Mouse (Mus musculus) embryonic facial prominence, embryonic 14.5 days (tissue): Measurements from ENCODE around the gene Fam107b. TPM values are rescaled to one million over a fixed set of nuclear protein-coding genes. Genes with fewer than 3 reads are reported as not detected.

ENCODE experiments used
- ATAC-seq: fragments of 200-750 bp; cut with Nextera tagmentation; 2 replicates; pipeline ENCODE4 v1.8.0; 2017; ENCODE audit warnings: low read depth, moderate number of reproducible peaks, moderate TSS enrichment
- DNase-seq: peaks from one replicate; pipeline ENCODE4 v3.0.0-alpha.2; 2015; ENCODE audit warnings: low spot score
- H3K27ac ChIP-seq: fragments of 300-500 bp; sonication (generic); replicated peaks from 2 replicates; pipeline ENCODE4 v1.5.1; 2014; ENCODE audit warnings: low read depth, mild to moderate bottlenecking, low read length, moderate library complexity
- H3K27me3 ChIP-seq: fragments of 300-500 bp; sonication (generic); replicated peaks from 2 replicates; pipeline ENCODE4 v1.6.1; 2014; ENCODE audit warnings: low read length; ENCODE audit not compliant: control insufficient read depth, insufficient read depth
- H3K36me3 ChIP-seq: fragments of 300-500 bp; sonication (generic); 2 replicates; pipeline ENCODE4 v1.6.1; 2014; ENCODE audit warnings: low read length, mixed read lengths; ENCODE audit not compliant: control insufficient read depth, insufficient read depth
- H3K4me1 ChIP-seq: fragments of 300-500 bp; sonication (generic); 2 replicates; pipeline ENCODE4 v1.6.1; 2014; ENCODE audit warnings: antibody characterized with exemption, low read length; ENCODE audit not compliant: control insufficient read depth, insufficient read depth
- H3K4me2 ChIP-seq: fragments of 300-500 bp; sonication (generic); 2 replicates; pipeline ENCODE4 v1.6.1; 2014; ENCODE audit warnings: low read depth, mild to moderate bottlenecking, low read length, moderate library complexity, mixed read lengths
- H3K4me3 ChIP-seq: fragments of 300-500 bp; sonication (generic); 2 replicates; pipeline ENCODE4 v1.5.1; 2014; ENCODE audit warnings: low read depth, mild to moderate bottlenecking, low read length
- H3K9ac ChIP-seq: fragments of 300-500 bp; sonication (generic); 2 replicates; pipeline ENCODE4 v1.6.1; 2014; ENCODE audit warnings: low read depth, mild to moderate bottlenecking, low read length, moderate library complexity, mixed read lengths
- H3K9me3 ChIP-seq: fragments of 300-500 bp; sonication (generic); 2 replicates; pipeline ENCODE4 v1.6.1; 2016; ENCODE audit warnings: low read length; ENCODE audit not compliant: control insufficient read depth
- WGBS: fragments of 180-500 bp; shearing (Covaris S2); extraction: QIAGEN DNeasy Blood & Tissue Kit; methylation state at CpG from one replicate; pipeline ENCODE4 v1.1.7; 2014; 5-methylcytosine and 5-hydroxymethylcytosine counted together
- polyA plus RNA-seq: library from polyadenylated mRNA; unstranded; fragments of >200 nt; fragmentation: Nextera tagmentation; extraction: Ambion mirVana; gene quantifications from 2 replicates; pipeline ENCODE4 v1.2.1, GENCODE M21; 2014

Gene Fam107b
- polyA plus RNA-seq, 1 experiment from 2014 or later, result 40.4 TPM

DNA sequence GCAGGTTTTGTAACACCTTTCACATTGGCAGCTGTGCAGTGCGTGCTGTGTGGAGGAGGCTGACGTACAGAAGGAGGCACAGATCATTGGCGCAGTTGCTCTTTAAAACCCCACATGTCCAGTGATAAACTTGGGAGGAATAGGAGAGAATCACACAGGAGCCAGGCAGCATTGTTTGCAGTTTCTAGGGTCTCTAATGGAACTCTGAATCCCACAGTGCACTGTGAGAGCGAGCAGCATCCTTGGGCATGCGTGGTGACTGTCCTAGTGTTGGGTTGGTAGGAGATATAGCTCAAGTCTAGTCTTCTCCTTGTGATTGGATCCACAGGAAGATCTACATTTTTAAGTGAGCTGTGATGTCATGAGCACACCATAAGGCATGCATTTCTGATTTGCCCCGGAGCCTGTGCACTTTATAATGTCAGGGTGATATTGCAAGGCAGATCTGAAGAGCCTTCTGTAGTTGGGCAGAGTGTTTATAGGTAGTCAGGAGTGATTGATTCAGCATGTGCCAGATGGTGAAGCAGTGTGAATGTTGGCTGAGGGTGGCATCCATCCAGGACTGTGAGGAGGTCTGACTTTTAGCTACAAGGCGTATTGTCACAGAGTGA, 169.2 kb downstream of the Fam107b start:
- no peak for DNase-seq
- no peak; the same call in 1 of the 2 replicates for ATAC-seq
- Histone ChIP-seq H3K27ac (no peak overlapping the region), H3K9ac (no peak overlapping the region), H3K4me2 (no peak overlapping the region), H3K36me3 (no peaks in the 10 kb centered on the region), H3K9me3 (no peaks in the 10 kb centered on the region), H3K4me3 (no peak overlapping the region), H3K4me1 (peaks cover 42% of the 10 kb centered on the region), H3K27me3 (no peaks in the 10 kb centered on the region)
- WGBS, result 72% methylated on average over 7 of the region's 7 CpGs

DNA sequence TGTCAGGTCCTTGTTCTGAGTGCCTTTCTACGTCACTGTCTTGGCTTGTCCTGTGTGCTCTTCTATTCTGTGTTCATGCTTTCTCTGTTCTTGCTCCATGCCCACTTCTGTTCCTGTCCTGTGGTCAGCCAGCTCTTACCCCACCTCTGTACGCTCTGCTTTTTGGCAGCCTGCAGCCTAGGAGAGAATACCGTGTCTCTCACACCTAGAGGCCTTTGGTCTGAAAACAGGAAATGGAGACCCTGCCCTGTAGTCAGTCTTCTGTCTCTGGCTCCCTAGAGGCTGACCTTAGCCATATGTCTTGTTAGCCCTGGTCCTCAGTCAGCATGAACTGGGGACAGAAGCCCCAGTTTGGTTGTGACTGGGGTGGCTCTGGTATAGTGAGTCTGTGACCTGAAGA, 170.0 kb downstream of the Fam107b start:
- Histone ChIP-seq H3K27me3 (no peaks in the 10 kb centered on the region), H3K4me1 (peaks cover 42% of the 10 kb centered on the region), H3K9me3 (no peaks in the 10 kb centered on the region), H3K4me3 (no peak overlapping the region), H3K4me2 (no peak overlapping the region), H3K27ac (no peak overlapping the region), H3K36me3 (no peaks in the 10 kb centered on the region), H3K9ac (no peak overlapping the region)
- WGBS, result 64% methylated on average over 3 of the region's 3 CpGs
- ATAC-seq (no peak), DNase-seq (no peak)

DNA sequence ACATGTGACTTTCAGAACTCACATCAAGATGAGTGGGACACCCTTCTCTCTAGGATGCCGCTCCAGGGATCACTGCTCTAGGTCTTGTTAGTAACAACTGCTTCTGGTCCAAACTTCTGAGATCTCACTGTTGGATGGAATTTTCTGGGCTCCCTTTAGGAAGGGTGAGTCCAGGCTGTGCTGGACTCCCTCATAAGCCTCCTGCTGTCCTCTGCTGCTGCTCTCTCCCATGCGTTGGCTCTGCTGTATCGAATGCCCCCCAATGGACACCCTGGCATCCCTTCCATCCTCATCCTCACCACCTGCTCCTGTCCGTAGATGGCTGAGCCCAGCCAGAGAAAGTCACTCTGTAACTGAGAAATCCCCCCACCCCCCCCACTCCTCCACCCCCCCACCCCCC, 170.4 kb downstream of the Fam107b start:
- H3K36me3 ChIP-seq, result no peaks in the 10 kb centered on the region
- H3K27me3 ChIP-seq, result no peaks in the 10 kb centered on the region
- H3K4me1 ChIP-seq, result peaks cover 41% of the 10 kb centered on the region
- H3K4me2 ChIP-seq, result no peak overlapping the region
- 78% methylated on average over 4 of the region's 4 CpGs for WGBS
- no peaks in the 10 kb centered on the region for H3K9me3 ChIP-seq
- ATAC-seq, result no peak
- no peak for DNase-seq
- H3K27ac ChIP-seq, result no peak overlapping the region
- H3K4me3 ChIP-seq, result no peak overlapping the region
- H3K9ac ChIP-seq, result no peak overlapping the region

DNA sequence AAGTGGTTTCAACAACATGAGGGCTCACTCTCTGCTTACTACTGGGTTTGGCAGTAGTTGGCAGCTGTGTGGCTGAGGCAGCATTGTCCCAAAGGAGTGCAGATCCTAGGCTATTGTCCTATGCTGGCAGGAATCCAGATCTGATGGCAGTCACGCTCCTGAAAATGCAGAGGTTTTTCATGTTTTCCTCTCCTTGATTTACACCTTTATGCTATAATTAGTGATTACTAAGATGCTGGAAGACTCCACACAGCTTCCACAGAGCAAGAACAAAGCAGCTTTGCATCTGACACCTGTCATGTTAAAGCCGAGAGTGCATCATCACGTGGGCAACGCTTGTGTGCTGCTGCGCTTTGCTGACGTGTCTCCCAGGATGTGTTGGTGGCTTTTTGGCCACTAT, 172.2 kb downstream of the Fam107b start:
- 78% methylated on average over 6 of the region's 6 CpGs for WGBS
- peak; percentile 57 for DNase-seq
- H3K9ac ChIP-seq, result no peak overlapping the region
- H3K9me3 ChIP-seq, result no peaks in the 10 kb centered on the region
- peak; percentile 56; the same call in 1 of the 2 replicates for ATAC-seq
- H3K4me2 ChIP-seq, result no peak overlapping the region
- H3K36me3 ChIP-seq, result no peaks in the 10 kb centered on the region
- H3K27me3 ChIP-seq, result no peaks in the 10 kb centered on the region
- peaks cover 25% of the 10 kb centered on the region for H3K4me1 ChIP-seq
- H3K4me3 ChIP-seq, result no peak overlapping the region
- no peak overlapping the region for H3K27ac ChIP-seq

DNA sequence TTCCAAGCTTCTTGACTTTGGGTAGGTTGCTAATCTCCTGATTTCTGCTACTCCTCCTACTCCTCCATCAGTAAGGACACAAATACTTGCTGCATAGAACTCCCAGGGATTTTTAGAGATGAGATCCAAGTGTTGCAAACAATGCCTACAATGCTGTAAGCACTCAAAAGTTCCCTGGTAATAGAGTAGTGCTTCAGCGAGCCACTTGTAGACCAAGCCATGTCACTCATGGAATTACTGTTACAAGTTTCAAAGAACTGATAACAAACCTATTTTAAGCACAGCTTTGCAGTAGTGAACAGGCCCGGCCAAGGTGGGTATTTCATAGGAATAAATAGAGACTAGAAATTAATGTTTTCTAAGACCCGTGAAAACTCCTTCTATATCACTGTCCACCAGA, 174.8 kb downstream of the Fam107b start:
- no peaks in the 10 kb centered on the region for H3K36me3 ChIP-seq
- H3K9ac ChIP-seq, result no peak overlapping the region
- peaks cover 22% of the 10 kb centered on the region for H3K4me1 ChIP-seq
- DNase-seq, result no peak
- H3K4me2 ChIP-seq, result no peak overlapping the region
- H3K9me3 ChIP-seq, result no peaks in the 10 kb centered on the region
- 86% methylated on average over 3 of the region's 3 CpGs for WGBS
- no peak overlapping the region for H3K27ac ChIP-seq
- H3K4me3 ChIP-seq, result no peak overlapping the region
- no peaks in the 10 kb centered on the region for H3K27me3 ChIP-seq
- no peak for ATAC-seq

DNA sequence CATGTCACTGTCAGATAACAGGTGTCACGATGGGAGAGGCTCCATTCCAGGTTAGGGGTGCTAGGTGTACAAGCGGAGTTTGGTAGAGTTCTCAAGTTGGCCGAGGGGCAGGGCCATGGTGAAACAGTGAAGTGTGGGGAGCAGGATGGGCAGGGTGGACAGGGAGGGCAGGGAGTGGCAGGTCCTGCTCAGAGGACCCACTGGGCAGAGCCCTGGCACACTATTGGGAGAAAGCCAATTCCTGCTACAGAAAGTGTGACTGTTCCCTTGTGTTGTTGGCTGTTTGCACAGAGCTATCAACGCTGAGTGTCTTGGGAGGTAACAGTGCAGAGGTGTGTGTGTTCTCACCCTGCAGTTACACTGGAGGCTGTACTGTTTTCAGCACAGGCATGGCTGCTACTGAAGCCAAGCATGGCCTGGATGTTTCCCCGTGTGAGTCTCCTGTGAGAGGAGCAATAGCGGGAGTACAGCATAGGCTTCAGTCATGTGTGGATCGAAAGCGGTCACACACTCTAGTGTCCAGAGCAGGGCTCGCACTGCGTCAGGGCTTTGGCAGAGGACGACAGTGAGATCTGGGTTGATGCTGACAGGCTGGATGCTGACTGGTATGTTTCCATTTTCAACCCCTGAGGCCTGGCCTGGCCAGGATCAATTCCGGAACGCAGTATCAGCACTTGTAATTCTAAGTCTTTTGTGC, 175.8 kb downstream of the Fam107b start:
- no peaks in the 10 kb centered on the region for H3K36me3 ChIP-seq
- ATAC-seq, result no peak
- H3K4me2 ChIP-seq, result no peak overlapping the region
- no peak for DNase-seq
- no peak overlapping the region for H3K9ac ChIP-seq
- WGBS, result 80% methylated on average over 13 of the region's 13 CpGs
- H3K4me3 ChIP-seq, result no peak overlapping the region
- no peaks in the 10 kb centered on the region for H3K9me3 ChIP-seq
- no peaks in the 10 kb centered on the region for H3K27me3 ChIP-seq
- H3K27ac ChIP-seq, result no peak overlapping the region
- peaks cover 17% of the 10 kb centered on the region for H3K4me1 ChIP-seq

DNA sequence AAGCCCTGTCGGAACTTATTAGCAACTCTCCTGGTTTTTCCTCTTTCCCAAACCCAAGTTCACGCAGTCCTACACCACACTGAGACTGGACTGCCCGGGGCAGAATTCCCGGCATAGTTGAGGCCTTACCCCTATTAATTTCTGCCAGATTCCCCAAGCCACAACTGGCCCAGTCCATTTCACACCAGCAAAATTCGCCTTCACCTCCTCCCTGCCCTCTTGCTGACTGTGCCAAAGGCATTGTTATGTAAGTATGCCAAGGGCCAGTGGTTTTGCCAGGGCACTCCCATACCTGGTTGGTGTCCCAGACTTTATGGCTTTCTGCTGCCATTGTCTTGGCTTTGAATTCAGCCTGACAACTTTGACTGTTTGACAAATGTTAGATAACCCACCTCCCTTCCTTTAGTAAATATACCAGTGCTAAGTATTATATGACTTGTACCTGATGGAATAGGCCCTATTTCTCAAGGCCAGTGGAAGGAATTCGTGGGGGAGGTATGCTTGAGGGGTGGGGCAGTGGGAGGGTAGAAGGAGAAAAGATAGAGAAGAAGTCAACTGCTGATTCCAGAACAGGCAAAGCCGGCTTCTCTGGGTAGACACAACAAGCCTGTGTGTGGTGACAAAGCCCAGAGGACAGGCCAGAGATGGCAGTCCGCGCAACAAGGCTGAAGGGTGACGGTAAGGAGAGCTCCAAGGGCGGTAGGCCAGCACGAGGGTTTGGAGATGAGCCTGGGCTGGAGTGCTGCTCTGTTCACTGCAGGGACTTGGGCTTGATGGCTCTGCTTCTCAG, 178.6 kb downstream of the Fam107b start:
- DNase-seq (peak; percentile 56), ATAC-seq (peak; percentile 62)
- Histone ChIP-seq H3K4me2 (no peak overlapping the region), H3K36me3 (no peaks in the 10 kb centered on the region), H3K27ac (peak overlapping the region; percentile 50; the same call in 1 of the 2 replicates), H3K27me3 (no peaks in the 10 kb centered on the region), H3K9ac (no peak overlapping the region), H3K4me3 (no peak overlapping the region), H3K9me3 (no peaks in the 10 kb centered on the region), H3K4me1 (peaks cover 27% of the 10 kb centered on the region)
- 50% methylated on average over 12 of the region's 12 CpGs for WGBS

DNA sequence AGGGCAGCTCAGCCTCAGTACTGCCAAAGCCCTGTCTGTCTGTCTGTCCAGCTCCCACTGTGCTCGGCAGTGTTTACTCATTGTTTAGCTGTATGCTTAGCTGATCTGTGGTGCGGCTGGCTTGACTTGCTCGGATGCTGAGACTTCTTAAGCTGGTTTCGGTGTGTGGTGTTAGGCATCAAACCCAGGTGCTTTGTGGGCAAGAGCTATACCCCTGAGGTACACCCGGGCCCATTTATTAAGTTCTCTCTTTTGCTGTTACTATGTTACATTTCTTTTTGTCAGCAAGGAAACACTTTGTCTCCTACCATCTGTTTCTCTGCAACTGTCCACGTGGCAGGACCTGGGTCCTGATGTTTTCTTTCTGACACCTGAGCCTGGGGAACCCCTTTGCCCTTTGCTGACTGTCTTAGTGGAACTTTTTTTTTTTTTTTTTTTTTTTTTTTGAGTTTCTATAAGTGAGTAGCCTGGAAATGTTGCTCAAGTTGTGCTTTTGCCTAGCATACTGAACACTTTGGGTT, 179.3 kb downstream of the Fam107b start:
- DNase-seq, result no peak
- 37% methylated on average over 6 of the region's 6 CpGs for WGBS
- no peak overlapping the region for H3K4me2 ChIP-seq
- no peak overlapping the region for H3K4me3 ChIP-seq
- peaks cover 33% of the 10 kb centered on the region for H3K4me1 ChIP-seq
- H3K27me3 ChIP-seq, result no peaks in the 10 kb centered on the region
- no peak for ATAC-seq
- H3K27ac ChIP-seq, result peak overlapping the region; percentile 50; the same call in 1 of the 2 replicates
- H3K9ac ChIP-seq, result no peak overlapping the region
- H3K36me3 ChIP-seq, result no peaks in the 10 kb centered on the region
- H3K9me3 ChIP-seq, result no peaks in the 10 kb centered on the region
